Mouse (Mus musculus) c-Kit-positive CD71-positive TER-119-positive erythroid progenitor cells, embryonic 14.5 days (primary cell): ENCODE measurements around the gene Tmem178b.

Experiments
- DNase-seq: peaks from one replicate; pipeline ENCODE4 v3.0.0-alpha.2; 2013; ENCODE audit warnings: low spot score

The Tmem178b gene

DNA sequence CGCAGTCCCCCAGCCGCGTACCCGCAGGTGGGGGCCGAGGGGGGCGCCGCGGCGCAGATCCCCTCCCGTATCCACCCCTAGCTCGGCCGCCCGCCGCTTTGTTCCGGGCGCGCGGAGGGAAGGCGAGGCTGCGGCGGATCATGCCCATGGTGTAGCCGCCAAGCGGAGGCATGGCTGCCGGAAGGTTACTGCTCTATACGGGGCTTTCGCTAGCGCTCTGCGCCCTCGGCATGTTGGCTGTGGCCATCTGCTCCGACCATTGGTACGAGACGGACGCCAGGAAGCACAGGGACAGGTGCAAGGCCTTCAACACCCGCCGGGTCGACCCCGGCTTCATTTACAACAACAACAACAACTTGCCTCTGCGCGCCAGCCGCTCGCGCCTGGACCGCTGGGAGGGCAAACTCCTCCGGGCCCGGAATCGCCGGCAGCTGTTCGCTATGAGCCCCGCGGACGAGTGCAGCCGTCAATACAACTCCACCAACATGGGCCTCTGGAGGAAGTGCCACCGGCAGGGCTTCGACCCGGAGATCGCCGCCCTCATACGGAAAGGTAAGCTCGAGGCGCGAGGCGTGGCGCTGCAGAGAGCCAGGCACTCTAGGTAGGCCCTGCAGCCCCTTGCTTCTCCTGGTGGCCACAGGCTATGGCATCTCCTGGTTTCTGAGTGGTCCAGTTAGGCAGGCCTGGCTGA is at the start of gene Tmem178b:
TSS of gene Tmem178b (plus strand) at position 371 of the 691 bp plus-strand sequence.
- no peak for DNase-seq

DNA sequence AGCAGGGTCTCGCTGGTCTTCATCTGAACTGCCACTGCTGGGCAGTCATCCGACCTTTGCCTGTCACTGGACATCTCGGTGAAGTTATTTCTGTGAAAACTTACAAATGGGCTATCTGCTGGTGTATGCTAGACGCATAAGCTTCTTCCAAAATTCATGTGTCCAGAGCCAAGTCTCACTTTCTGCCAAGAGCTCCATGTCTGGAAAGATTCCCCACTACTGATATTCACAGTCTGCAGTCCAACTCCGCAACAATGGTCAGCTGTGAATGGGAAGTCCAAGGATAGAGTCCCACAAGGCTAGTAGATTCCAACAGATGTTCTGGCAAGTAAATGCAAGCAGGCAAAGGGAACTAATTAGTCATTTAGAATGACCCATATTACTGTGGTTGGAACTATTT is 44.3 kb upstream of the Tmem178b start:
- no peak for DNase-seq

DNA sequence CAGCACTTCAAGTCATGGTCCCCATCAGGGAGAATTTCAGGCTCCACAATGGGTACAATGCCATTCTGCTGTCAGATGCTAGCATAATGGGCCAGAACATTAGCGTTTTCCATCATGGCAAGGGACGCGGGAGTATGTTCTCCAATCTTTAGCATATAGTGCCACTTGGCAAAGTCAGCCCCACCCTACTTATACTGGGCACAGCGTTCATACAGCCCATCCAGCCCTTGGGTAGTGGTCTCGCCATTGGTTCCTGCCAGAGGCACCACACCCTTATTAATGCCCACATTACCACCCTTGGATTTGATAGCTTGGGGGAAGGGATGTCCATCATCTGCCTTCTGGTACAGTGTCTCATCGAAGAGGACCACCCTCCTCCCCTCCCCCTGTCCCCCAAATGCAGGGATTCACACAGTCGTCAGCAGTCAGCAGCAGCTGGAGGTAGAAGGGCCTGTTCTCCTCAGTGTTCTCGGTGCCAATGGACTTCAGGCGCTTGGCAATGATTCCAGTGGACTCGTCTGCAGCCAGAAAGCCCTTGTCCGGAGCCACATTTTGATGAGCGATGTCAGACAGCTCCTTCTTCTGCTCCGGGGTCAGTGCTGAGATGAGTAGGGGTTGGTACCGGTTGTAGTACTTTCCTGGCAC is 29.3 kb upstream of the Tmem178b start:
- no peak for DNase-seq

DNA sequence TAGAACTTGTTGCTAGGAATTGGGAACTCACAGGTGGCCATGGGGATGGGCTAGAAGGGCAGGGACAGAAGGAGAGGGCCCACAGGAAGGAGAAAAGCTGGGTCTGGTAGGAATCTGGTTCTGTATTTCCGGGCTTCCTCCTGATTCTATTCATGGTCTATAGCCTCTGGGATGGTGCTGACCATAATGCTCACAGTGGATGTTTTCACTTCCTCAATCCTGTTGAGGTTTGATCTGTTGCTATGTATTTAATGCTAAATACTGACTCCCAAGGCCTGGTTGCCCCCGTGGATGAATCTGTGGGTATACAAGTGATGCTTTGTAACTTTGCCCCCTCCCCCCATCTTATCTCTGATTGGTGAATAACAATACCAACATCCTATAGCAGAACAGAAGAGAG is 25.5 kb upstream of the Tmem178b start:
- no peak for DNase-seq

DNA sequence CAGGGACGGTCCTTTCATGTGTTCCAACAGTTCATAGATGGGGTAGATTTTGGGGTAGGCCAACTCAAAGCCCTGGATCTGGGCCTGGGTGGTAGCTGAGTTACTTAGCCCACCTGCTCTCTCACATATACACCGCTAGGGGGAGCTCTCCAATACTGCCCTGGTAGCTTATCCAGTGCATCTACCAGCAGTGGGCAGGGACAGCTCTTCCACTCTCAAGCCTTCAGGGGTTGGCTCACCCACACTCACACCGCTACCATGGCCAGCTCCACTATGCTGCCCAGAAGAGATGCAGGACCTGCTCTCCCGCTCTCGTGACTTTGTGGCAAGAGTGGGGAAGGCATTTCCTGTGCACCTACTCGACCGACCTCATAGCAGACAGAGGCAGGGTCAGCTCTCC is 24.3 kb upstream of the Tmem178b start:
- no peak for DNase-seq

DNA sequence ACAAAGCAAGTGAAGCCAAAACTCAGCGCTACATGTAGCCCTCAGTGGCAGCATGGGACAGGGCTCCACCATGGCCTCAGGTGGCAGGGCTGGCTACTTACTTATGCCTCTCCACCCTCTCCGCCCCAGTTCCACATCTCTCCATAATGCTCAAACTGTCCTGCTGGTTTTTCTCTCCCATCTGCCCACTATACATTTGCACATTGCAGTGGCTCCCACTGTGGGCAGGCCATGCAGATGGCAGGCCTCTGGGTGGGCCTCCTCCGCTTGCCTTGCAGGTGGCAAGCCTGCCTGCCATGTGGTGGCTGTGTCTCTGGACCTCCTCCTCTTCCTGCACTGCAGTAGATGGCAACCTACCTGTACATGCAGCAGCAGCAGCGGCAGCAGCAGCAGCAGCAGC is 23.4 kb upstream of the Tmem178b start:
- DNase-seq = no peak

DNA sequence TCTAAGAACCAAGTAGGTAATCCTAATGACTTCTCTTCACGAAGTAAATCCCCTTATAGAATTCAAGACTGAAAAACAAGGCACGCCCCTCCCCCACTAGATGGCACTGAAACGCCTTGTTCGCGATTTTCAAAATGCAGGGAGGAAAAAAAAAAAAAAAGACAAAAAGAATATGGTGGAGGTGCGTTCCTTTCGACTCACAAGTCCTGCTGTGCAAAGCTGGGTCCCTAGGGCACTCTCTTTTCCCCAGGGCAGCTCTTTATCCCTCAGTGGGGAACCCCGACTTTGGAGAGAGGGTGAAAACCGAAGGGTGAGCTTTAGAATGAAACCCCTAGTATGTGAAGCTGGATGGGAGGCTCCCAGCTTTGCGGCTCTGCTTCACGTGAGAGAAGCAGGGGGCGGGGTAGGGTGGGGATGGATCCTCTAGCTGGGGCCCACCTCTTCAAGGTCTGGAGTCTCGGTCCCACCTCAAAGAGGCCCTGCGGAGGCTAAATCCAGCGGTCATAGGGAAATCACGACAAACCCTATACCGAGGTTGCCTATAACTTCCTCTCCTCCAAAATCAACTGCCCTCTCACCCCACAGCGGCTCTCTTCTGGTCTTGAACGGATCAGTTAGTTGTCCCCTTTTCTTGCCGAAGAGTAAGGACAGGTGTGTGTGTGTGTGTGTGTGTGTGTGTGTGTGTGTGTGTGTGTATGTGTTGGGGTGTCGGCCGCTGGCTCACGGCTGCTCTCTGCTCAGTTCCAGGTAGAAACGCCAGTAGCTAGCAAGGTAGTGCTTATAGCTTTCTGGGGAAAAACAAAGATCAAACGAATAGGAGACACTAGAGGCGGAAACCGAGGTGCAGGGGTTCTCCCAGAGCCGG is 2.6 kb upstream of the Tmem178b start:
- no peak for DNase-seq

DNA sequence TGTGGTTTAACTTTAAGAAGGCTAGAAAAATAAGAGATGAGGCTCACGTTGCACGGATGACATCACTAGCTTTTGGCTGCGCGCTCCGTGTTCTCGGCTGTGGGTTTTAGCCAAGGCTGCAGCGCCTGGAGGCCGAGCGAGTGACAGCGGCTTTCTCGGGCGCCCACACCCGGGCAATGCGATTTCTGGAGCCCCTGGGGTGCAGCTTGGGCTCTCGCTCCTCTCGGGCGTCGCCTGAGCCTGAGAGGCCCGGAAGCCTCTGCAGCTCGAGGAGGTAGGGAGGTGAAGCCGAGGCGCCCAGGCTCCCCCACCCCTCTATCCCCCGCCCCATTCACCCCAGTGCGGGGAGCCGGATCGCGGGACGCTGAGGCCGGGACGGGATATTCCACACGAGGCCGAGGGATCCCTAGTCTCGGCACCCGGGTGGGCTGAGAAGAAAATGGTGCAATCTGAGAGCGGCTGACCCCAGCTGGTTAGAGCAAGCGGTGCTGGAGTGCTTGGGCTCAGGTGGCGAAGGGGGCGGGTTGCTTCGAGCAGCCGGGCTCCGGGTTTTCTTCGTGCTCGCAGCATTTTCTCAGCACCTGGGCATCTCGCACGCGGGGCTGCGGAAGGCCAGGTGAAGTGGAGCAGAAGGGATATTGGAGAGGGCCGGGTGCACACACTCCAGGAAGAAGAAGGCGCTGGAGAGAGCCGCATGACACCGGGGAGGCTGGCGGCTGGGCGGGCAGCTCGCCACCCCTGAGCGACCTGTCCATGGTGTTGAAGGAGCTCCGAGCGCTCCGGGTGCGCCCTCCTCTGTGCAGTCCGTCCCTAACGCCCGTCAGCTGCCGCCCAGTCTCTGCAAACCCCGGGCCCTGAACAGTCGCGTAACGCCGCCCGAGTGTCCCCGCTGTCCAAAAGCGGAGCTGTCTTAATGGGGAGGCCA is 1.4 kb upstream of the Tmem178b start:
- no peak for DNase-seq

DNA sequence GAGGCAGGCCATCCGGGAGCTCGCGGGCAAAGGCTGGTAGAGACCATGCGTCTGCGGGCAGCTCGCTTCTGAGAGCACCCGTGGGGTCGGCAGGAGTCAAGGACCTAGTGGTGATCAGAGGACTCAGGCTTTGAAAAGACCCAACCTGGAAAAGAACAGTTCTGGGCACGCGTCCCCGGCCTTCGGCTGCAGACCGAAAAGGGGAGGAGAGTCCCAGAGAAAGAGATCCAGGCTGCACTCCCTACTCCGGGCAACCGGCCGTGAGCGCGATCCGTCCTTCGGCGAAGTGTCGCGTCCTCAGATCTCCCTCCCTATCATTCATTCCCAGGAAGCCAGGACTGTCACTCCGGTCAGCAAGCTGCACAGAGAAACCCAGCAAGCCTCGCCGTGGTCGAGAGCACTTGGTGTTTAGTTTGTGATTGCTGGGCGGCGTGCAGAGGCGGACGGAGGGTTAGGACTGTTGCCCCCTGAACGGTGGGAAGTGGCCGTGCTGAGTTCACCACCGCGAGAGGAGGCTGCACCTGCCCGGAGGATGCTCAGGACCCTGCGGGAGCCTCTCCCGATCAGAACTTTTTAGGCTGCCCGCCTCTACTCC is 668 bp upstream of the Tmem178b start:
- DNase-seq = no peak

DNA sequence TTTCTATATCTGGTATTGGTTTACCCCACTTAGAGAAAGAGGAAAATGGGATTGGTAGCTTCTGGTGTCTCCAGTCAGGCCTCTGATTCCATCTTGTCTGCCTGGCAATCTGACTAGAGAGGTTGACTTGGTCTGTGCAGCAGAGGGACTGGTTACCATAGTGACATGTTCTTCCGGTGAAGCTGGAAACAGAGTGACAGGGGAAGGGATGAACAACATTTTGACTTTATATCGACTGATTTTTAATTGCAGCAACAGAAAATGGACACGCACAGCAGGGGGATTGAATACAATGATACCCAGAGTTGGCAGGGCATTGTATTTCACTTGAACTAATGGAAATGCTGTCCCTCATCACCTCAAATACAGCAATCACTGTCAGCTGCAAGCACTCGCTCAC is 2.1 kb downstream of the Tmem178b start:
- DNase-seq = no peak

DNA sequence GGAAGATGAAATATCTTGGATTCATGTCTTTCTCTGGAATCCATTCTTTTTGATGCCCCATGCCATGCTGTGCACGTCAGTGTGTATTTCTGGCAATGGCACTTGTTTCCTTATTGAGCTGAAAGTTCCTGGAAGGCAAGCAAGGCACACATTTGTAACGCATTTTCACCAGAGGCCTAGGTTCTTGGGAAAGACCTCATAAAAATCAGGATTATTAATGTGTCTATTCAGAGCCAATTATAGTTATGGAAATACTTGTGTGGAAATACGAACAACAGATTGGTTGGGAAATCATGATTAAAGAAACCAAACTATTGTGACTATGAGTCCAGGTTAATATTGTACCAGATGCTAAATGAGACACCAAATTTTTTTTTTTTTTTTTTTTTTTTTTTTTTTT is 3.4 kb downstream of the Tmem178b start:
- DNase-seq = no peak

DNA sequence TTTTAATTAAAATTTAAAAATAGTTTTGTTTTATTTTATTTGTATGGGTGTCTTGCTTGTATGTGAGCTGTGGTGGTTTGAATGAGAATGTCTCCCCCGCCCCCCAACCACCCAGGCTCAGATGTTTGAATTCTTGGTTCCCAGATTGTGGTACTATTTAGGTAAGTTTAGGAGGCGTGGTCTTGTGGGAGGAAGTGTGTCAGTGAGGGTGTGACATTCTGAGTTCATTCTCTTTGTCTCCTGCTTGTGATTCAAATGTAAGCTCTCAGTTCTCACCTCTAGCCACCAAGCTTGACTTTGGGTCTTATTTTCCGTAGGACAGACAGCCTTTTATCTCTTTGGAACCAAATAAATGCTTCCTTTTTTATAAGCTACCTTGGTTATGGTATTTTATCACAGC is 17.7 kb downstream of the Tmem178b start:
- DNase-seq = no peak

DNA sequence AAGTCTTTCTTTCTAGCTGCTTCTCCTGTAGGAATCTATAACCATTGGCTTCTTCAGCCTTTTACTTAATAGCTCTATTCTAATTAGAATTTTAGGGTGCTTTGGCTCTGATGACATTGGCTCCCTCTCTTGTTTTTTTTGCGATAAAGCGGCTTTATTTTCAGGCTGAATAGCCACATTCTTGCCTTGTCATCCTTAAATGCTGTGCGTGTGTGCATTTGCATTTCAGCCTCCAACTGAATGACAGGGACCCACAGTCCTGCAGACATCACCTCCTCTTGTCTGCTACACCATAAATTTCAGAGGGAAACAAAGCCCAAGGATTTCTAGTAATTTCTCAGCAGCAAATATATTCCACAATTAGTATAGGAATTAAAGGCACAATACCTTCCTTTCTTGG is 23.4 kb downstream of the Tmem178b start:
- no peak for DNase-seq

DNA sequence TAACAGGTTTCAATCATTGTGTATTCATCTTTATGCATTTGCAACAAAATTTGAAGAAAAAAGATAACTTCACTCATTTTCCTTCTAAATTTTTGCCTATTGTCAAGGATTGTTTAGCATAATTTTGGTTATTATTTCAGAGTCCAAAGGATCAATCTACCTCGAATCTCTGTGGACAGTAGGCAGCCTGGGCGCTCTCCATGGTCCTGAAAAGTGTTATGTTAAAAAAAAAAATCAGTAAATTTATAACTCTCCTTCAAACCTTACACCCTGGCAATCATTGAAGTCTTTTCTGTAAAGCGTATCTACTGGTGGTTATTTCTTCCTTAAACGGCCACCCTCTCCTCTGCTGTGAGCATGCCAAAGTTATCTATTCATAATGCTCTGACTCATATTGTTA is 26.2 kb downstream of the Tmem178b start:
- peak; percentile 0 for DNase-seq

DNA sequence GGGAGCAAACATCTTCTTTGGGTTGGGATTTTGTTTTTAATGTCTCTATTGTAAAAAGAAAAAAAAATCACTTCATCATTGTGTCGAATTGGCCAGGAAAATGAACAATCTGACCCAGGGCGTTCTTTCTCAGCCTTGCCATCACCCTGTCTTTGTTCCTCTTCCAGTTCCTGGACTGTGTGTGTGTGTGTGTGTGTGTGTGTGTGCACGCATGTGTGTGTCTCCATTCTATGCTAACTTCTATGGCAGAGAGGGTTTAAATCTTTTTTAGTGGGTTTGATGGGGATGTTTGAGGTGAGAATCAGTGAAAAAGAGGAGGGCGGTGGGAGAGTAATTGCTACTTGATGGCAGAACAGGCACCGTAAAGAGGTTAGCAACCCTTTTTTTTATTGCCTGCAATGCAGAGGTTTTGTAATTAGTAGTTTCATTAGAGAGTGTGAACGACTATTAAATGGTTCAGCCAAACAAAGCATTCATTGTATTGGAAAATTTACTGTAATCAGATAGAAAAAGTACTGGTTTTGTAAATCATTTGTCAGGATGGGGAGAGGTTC is 30.2 kb downstream of the Tmem178b start:
- DNase-seq = no peak

DNA sequence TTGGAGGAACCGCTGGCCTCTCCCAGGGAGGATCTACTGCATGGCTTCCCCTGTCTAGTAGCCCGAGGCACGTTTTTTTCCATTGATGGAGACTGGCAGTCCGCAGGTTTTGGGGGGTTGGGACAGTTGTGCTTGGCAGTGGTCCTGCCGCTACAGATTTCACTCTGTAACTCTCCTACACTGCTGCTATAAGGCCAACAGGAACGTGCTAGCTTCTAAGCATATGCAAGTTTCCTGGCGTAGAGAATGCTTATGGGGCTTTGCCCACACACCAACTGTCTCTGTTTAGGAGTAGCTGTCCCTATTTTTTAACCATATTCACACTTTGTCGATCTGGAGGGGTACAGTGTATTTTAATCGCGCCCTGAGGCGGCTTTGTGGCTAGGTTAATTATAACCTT is 30.8 kb downstream of the Tmem178b start:
- no peak for DNase-seq

DNA sequence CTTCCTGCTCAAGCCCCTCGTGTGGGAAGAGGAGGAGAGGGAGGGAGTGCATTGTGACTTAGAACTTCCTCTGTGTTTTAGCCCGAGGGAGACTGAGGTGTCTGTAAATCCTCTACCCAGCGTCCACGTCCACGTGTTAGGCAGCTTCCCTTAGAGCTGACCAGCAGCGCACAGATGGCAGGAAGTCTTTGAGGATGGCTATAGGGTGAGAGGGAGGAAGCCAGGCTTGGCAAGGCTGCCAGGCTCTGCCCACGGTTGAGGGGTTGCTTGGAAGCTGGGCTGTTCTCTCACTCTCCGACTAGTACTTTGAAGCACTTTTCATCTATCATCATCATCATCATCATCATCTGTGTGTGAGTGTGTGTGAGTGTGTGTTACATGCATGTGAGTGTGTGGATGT is 41.9 kb downstream of the Tmem178b start:
- DNase-seq = no peak

DNA sequence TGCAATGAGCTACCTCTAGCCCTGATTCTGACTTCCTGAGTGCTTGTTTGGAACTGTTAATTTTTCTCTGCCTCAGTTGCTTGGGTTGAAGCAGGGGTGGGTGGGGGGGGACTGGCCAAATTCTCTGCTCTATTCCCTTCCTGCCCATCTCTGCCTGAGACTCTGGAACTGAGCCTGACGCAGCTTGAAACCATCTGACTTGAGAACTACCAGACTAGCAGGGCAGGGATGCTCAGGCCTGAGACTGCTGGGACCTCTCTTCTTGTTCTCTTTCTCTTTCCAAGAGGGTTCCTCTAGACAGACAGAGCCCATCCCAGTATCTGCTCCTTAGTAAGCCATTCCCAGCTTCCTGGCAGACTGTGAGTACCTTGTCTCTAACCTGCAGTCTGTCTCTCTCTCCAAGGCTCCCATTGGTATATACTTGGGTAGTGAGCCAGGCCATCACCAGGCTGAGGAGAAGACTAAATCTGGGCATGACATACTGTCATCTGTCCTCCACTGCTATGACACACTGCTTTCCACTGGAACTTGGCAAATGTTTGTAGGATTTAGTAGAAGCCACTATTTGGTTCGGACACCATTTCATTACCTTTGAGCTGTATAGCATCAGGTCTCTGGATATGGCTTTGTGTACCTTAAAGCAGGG is 42.7 kb downstream of the Tmem178b start:
- no peak for DNase-seq

DNA sequence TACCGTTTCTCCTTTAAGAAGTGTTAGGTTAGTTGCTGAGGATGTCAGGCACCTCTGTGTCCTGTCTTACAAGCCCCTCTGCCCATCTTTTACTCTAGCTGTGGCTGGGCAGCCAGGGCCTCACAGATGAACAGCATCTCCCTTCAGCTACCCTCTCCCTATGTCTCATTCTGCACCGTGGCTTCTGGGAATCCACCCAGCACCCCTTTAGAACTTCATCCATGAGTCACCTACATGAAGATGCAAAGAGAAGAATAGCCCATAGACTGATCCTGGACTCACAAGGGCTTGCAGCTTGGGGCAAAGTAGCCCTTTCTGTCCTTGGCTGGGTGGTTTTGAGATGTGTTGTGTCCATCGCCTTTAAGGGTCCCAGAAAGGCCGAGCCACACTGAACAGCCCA is 43.4 kb downstream of the Tmem178b start:
- no peak for DNase-seq

DNA sequence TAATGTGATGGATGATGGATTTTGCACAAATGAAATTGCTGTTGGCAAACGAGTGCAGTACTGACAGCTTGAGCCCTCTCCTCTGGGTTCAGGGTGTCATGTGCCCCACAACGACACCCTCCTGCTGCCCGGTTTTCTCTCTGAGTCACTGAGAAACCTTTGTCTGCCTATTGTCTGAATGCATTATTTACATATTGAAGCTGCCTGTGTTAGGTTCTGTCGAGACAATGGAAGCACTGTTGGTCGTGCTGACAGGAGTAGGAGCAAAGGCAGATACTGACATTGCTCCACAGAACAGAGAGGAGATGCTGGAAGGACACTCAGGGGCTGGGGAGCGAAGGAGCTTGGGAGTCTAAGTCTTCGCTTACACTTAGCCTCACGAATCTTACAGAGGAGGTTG is 44.2 kb downstream of the Tmem178b start:
- no peak for DNase-seq

DNA sequence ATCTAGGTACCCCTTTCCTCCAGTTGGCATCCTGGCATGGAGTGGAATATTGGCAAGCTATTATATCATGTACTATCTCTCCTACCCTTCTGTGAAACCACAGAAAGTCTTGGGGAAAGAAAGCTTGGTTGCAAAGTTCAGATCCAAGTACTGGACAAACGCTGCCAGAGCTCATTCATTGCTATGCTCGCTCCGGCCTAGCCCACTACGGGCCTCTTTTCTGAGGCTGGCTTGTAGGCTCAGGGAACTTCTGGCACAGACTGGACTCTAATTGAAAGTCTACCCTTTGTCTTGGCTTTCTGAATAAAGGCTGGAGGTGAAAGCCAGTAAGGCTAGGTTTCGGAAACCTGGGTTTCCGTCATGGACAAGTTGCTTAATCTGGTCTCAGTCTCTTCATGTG is 44.7 kb downstream of the Tmem178b start:
- no peak for DNase-seq
